Mouse (Mus musculus): Measurements from ENCODE around the gene Ifih1. TPM values are rescaled to one million over a fixed set of nuclear protein-coding genes. Genes with fewer than 3 reads are reported as not detected.

Gene Ifih1
- polyA plus RNA-seq (2012; rRNA removed; ENCODE audit: low replicate concordance) = 5.5 and 9.7 TPM in 2 replicates

GRCm38 (mm10) chr2:62646014-62646645 lies at the start of gene Ifih1:
Gene Ifih1 (minus strand): TSS chr2:62646255.

GRCm38 (mm10) chr2:62664135-62664670 lies 18.1 kb upstream of the Ifih1 start, which contains the start of gene Gca:
Gene Gca (plus strand): TSS chr2:62664285.

GRCm38 (mm10) chr2:62573753-62574159 lies 72.3 kb downstream of the Ifih1 start, which contains the start of gene Fap:
Gene Fap (minus strand): TSS chr2:62574075.

Other genes starting within 250 kb of the Ifih1 start
- gene Dpp4, start 234.0 kb downstream of the Ifih1 start, polyA plus RNA-seq (2012; rRNA removed; ENCODE audit: low replicate concordance) = 10.4 and 21.2 TPM in 2 replicates
- 0.23 TPM in 1 of 2 replicates, not detected in the other for gene Gcg, start 162.6 kb downstream of the Ifih1 start, polyA plus RNA-seq (2012; rRNA removed; ENCODE audit: low replicate concordance)
- gene Fap, start 72.2 kb downstream of the Ifih1 start, polyA plus RNA-seq (2012; rRNA removed; ENCODE audit: low replicate concordance) = 5.2 and 22.3 TPM in 2 replicates
- 4.0 and 10.9 TPM in 2 replicates for gene Gca, start 18.0 kb upstream of the Ifih1 start, polyA plus RNA-seq (2012; rRNA removed; ENCODE audit: low replicate concordance)

All from mammary gland, adult 2 months (tissue).